Mouse (Mus musculus): ENCODE results near the gene Cdon.

Gene Cdon

GRCm38 (mm10) chr9:35438286-35439061 is 17.5 kb downstream of the Cdon start:
- no peak for DNase-seq

DNA sequence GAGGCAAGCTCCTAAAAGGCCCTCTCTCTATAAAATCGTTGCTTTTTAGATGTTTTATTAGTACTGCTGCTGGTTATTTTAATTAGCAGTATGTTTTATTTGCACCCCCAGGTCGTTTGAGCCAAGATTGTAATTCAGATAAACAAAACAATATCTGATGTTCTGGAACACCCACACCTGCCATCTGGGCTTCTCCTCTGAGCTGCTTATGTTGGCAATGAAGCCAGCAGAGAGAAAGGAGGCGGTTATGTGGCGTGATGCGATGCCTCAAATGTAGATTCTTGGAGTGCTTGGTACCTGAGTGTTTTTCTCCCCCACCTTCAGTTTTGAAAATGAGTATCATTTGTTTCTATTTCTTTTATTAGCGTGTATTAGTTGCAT is 18.1 kb downstream of the Cdon start:
- DNase-seq = no peak

DNA sequence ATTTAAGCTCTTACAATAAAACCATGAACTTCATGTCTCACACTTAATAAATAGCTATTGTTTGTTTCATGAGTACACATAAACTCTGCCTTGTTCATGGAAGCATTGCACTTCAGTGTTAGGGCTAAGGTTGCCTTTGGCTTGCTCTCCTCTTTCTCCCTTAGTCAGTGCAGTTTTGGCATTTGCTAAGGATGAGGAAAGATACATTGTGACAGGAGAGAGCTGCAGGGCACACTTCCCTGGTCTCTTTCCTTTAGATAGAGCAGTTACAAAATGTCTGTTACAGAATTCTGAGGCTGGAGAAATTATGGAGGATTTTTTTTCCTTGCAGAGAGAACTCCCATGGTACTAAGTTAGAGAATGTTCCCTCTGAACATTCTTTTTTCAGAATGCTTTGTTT is 18.8 kb downstream of the Cdon start:
- DNase-seq = no peak

DNA sequence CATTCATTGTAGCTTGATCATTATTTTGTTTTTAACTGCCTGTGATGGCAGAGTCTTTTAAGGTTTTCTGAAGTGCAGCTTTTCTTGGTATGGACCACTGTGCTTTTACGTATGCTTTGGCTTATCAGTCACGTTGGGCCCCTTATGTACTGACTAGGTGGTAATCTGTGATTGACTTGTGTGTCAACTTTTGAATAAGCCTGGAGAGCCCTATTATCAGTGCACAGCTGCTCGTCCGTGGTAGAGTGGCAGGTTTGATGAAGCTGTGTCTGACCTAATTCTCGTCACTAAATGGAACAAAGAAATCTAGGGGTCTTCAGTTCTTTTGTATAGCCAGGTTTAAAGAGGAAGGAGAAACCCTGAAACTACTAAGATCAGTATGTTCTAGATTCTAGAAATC is 21.5 kb downstream of the Cdon start:
- no peak for DNase-seq

- DNase-seq = no peak
Measured at GRCm38 (mm10) chr9:35443618-35444511, 22.9 kb downstream of the Cdon start.

DNA sequence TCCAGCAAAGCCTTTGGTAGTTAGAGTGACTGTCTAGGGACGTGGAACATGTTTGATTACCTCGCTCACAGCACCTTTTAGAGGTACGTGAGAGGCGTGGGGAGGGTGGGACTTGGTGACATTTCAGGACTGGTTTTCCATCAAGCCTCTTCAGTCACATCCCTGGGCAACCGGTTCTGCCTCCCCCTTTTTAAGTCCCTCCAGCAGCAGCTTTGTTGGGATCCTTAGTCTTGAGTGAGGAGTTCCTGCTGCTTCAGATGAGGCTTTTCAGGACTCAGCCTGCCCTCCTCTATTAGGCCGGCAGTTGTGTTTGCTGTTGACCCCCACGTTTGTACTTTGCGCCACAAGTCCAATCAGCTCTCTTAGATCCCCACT is 23.6 kb downstream of the Cdon start:
- DNase-seq = no peak

DNA sequence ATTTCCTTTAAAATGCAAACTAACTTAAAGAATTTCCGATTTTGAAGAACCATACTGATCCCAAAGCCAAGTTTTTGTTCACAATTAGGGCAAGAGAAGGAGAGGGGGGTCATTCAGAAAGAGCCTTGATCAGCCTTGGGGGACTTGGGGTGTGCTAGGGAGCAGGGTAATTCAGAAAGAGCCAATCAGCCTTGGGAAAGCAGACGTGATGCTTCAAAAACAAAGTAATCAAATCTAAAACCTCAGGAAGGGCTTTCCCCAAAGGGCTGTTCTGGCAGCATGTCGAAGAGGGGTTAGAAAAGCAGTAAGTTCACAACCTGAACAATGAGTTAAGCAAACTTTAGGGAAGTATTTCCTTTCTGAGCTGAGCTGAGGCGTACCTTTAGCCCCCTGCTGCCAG is 26.0 kb downstream of the Cdon start:
- DNase-seq = no peak

DNA sequence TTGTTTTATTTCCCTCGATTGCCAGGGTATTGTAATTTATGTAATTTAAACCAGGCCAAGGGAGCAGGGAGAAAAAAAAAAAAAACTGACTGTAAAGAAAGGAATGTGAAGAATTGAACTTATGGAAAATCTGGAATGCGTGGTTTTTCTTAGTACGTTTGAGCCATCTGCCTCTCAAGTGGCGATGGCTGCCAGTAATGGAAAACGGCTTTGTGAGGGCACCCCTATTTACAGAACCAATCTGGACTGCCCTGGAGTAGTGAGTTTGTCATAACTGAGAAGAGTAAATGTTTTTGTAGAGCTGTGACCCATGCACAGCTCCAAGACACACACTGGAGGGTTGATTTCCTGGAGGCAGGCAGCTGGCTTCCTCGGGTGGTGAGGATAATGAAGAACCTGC is 32.4 kb downstream of the Cdon start:
- DNase-seq = no peak

DNA sequence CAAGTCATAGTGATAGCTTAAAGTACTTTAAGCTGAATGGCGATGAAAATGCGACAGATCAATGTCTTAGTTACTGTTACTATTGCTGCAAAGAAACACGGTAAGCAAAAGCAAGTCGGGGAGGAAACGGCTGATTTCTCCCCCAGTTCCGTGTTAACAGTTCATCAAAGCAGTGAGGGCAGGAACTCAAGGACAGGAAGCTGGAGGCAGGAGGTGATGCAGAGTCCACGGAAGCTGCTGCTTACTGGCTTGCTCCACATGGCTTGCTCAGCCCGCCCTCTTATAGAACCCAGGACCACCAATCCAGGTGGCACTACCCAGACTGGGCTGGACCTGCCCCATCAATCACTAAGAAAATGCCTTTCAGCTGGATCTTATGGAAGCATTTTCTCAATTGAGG is 38.7 kb downstream of the Cdon start:
- peak; percentile 10 for DNase-seq

DNA sequence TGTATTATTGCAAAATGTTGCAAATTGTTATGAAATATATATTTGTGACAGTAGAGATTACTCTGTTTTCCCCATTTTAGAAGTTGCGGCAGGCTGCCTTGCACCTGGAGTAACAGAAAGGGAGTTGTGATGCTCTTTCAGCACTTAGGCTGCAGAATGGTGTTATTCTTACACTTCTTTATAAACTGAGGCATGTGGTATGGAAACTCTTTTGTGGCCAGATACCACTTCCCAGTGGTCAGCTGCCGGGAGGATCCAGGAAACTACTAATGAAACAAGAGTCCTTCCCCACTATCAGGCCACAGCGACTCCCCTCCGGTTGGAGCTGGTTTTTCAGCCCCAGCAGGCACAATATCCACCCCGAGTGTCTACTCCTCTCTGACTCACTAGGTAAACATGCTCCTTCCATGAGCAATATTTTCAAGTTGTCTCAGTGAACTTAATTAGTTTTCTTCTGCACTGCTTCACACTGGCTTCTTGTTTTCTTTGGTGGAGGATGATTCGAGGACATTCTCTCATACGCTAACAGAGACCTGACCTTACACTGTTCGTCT is 46.4 kb downstream of the Cdon start:
- no peak for DNase-seq

GRCm38 (mm10) chr9:35468913-35469312 is 48.0 kb downstream of the Cdon start:
- no peak for DNase-seq

DNA sequence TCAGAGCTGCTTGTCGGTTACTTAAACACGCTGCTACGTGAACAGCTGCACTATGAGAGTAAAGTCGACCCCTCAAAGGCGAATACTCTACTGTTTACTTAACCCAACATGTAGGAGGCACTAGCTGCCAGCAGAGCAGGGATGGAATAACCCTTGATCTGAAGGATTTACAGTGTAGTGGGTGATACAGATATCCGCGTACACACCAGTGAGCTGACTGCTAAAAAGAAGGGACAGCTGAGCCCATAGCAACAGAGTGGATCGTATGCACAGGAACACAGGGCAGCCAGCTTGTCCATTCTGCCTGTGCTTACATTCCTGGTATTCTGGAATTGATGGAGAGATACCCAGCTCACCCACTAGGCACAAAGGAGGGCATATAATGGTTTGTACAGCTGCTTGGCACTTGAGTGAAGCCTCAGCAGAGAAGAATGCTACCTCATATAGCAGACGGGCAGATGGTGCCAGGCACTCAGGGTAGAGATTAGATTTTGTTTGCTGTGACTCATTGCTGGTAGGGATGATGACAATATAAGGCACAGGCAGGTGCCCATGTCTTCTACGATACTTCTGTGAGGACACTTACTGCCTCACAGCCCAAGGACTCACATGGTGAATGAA is 53.3 kb downstream of the Cdon start:
- no peak for DNase-seq

DNA sequence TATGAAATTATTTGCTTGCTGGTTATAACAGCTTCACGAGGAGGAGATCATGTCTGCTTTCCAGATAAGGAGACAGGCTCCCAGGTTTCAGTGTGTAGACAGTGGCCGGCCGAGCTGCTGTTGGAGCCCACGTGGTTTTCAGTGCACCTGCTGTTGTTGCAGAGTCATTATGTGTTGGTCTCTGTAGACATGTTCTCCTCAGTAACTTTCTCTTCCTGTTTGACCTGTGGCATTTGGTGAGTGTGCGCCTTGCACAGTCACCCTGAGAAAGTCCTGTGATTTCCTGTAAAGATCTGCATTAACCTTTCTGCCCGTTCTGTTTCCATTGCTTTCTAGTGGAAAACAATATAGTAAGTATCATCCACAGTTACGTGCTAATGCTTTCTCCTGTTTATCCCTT is 54.5 kb downstream of the Cdon start:
- DNase-seq = no peak

- no peak for DNase-seq
Measured at GRCm38 (mm10) chr9:35479456-35479855, 58.5 kb downstream of the Cdon start.

DNA sequence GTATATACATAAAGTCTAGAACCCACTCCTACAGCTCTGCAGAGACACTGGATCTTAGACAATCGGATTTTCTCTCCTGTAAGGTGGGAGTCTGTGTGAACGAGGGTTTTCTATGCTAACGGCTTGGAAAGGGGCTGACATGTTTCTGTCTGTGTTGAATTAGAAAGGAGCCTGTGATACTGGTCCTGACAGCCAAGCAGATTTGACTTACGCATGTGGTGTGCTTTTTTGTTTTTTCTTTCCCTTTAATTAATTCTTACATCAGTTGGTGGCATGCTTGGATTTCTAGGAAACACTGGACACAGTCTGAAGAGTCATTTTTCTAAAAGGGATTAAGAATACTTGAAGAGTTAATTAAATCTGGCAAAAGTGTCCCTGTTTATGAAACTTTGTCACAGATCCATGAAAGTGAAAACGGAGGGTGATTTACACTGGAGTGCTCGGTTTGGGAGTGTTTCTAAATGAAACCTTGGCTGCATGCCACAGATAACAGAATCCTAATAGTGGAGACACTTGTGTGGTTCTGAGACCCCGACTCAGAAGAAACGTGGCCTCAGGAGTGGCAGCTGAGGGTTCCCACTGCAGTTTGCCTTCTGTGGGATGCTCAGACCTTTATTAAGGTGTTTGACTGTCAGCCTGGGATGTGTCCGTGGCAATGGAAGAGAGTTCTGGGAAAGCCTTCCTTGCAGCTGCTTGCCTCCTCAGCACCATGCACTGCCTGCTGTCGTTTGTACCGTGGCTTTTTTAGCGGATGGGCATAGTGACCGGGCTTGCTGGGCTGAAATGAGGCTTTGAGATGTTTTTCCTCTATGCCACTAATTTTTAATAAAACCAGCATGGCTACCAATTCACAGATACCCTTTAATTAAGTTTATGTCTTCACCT is 61.3 kb downstream of the Cdon start:
- DNase-seq = no peak

- no peak for DNase-seq
Measured at GRCm38 (mm10) chr9:35483949-35484348, 63.0 kb downstream of the Cdon start.

DNA sequence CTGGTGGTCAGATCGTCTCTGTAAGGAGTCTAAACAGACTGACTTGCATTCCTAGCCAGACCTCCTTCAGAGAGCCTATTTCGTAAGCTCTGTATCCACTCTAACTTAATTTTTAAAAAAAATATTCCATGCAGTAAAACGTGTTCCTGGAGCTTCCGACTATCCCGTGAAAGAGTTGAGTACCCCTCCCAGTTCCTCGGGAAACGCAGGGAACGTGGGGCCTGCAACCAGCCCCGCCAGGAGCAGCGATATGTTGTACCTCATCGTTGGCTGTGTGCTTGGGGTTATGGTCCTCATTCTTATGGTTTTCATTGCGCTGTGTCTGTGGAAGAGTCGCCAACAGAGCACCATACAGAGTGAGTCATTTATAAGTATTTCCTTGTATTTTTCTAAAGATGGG is 65.7 kb downstream of the Cdon start:
- DNase-seq = no peak

DNA sequence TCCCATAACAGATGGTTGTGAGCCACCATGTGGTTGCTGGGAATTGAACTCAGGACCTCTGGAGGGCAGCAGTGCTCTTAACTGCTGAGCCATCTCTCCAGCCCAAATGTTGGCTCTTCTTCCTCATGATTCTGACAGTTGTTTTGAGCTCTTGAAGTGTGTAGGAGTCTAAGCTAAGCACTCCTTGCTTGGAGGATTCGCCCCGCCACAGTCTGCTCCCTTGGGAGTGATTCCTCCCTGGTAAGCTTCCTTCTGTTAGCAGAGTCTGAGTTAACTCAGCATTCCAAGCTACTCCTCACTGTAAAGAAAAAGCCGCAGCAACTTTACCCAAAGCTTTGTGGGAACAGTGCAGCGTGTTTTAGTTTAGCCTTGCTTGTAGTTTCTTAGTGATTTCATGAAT is 67.6 kb downstream of the Cdon start:
- DNase-seq = no peak

DNA sequence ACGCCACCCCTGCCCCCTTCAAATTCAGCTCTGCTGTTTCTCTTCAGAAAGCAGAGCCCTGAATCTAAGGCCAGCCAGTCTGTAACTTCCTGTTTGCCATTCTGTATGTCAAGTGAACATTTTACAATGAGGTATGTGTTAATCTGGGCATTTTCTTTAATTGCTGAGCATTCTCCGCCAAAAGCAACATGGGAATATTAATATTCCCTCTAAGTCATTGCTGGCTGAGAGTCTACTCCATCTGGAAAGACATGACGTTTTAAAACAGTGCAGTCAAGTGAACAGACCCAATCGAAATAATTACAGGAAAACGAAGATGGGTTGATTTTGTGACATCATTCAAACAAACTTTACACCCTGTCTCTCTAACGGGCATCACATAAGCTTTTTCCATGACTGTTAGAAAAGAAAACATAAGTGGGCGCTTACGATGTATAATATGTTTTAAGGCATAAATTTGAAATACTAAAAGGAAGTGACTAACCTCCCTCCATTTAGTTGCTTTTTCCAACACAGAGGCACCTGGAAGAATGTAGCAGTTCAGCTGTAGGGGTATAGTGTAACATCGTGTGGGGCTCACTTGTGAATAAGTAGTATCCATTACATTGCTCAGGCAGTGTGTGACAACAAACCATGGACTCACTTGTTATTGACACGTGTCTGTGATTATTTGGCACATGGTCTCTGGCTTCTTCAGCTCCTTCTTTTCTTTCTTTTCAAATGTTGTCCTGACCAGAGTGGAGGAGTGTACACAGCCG is 70.4 kb downstream of the Cdon start:
- DNase-seq = no peak

DNA sequence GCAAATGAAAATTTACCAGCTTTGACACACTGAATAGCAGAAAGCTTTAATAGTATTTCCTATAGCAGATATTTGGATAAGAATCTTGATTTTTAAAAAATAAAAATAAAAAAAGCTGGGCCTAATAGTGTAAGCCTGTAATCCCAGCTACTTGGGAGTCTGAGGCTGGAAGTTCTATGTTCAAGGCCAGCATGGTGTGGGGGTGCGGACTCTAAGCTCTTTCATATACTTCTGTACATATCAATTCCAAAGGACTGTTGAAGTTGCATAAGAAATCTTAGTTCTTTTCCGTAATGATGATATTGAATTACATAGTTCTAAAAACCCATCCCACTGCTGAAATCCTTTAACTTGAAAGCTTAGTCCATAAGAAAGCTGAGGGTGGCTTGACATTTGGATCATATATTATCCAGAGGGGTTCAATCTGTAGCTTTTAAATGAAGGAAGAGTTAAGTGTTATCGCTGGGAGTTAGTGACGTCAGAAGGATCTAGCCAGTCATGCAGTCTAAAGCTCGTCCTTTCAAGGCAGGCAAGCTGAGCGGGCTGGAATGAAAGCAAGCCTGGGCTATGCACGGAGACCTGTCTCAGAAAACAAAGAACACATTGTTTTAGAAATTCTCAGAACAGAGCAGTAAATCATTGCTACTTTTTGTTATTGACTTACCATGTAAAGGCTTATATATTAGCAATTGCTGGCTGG is 72.3 kb downstream of the Cdon start:
- DNase-seq = no peak

GRCm38 (mm10) chr9:35493733-35494092 is 72.8 kb downstream of the Cdon start:
- no peak for DNase-seq
